Mouse (Mus musculus) E14TG2a.4 (cell line): ENCODE results near the gene Eda.

Experiments
- CTCF ChIP-seq: conservative IDR thresholded peaks from 2 replicates; pipeline ENCODE4 v1.5.1; 2014; ENCODE audit warnings: low read length
- POU5F1 ChIP-seq: IDR thresholded peaks from 2 replicates; pipeline ENCODE4 v1.6.1; 2014; ENCODE audit warnings: low read length, borderline replicate concordance

DNA sequence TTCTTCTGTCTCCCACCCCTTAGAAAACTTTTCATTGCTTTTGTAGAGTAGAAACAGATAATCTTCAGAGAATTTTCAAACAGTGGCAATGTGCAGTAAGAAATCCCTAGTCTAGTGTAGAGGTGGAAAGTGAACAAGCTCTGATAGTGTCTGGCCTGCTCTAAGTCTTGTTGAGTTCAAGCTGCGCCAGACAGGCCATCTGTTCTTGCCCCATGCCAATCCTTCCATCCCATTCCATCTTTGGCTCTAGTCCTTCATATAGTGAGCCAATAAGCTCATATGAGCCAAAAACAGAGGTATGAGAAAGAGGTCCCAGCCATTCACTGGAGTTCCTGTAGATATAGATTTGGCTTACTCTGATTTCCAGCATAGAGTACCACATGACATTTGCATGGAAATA is 414.5 kb downstream of the Eda start:
- TF ChIP-seq POU5F1 (no peak), CTCF (no peak)
